Mouse (Mus musculus) adrenal gland, postnatal 25 days (tissue): Measurements from ENCODE around the gene Prkn. TPM values are rescaled to one million over a fixed set of nuclear protein-coding genes. Genes with fewer than 3 reads are reported as not detected.

Source experiments
- DNase-seq: peaks from one replicate; pipeline ENCODE4 v3.0.0; 2021; ENCODE audit warnings: mixed read lengths
- total RNA-seq: library from RNA; stranded (reverse); gene quantifications from 2 replicates; pipeline ENCODE4 v1.2.3, GENCODE M21; 2021

Prkn gene
- total RNA-seq, 1 experiment from 2014 or later = 10.1 TPM

- no peak for DNase-seq
Observed at GRCm38 (mm10) chr17:11995522-11995921, 1155.3 kb downstream of the Prkn start.

GRCm38 (mm10) chr17:11996311-11996710, 1156.1 kb downstream of the Prkn start:
- DNase-seq = no peak

GRCm38 (mm10) chr17:12000285-12000684, 1160.1 kb downstream of the Prkn start:
- no peak for DNase-seq

- DNase-seq = no peak
Observed at GRCm38 (mm10) chr17:12021326-12021725, 1181.1 kb downstream of the Prkn start.

- DNase-seq = no peak
Observed at GRCm38 (mm10) chr17:12029362-12029761, 1189.2 kb downstream of the Prkn start.

- DNase-seq = no peak
Observed at GRCm38 (mm10) chr17:12029921-12030461, 1189.8 kb downstream of the Prkn start.

- DNase-seq = no peak
Observed at GRCm38 (mm10) chr17:12030556-12031160, 1190.5 kb downstream of the Prkn start.

GRCm38 (mm10) chr17:12031203-12031942, 1191.2 kb downstream of the Prkn start:
- DNase-seq = peak; percentile 74

- no peak for DNase-seq
Observed at GRCm38 (mm10) chr17:12032014-12032791, 1192.0 kb downstream of the Prkn start.

GRCm38 (mm10) chr17:12035386-12035785, 1195.2 kb downstream of the Prkn start:
- no peak for DNase-seq

- DNase-seq = peak; percentile 64
Observed at GRCm38 (mm10) chr17:12036205-12036604, 1196.0 kb downstream of the Prkn start.

GRCm38 (mm10) chr17:12037065-12037464, 1196.9 kb downstream of the Prkn start:
- no peak for DNase-seq

- no peak for DNase-seq
Observed at GRCm38 (mm10) chr17:12037574-12037973, 1197.4 kb downstream of the Prkn start.

GRCm38 (mm10) chr17:12038499-12038898, 1198.3 kb downstream of the Prkn start:
- DNase-seq = no peak

GRCm38 (mm10) chr17:12039188-12039587, 1199.0 kb downstream of the Prkn start:
- peak; percentile 88 for DNase-seq

- DNase-seq = no peak
Observed at GRCm38 (mm10) chr17:12039922-12040321, 1199.7 kb downstream of the Prkn start.

- no peak for DNase-seq
Observed at GRCm38 (mm10) chr17:12040546-12040945, 1200.4 kb downstream of the Prkn start.

- no peak for DNase-seq
Observed at GRCm38 (mm10) chr17:12041091-12041655, 1201.0 kb downstream of the Prkn start.

GRCm38 (mm10) chr17:12042561-12043256, 1202.5 kb downstream of the Prkn start:
- DNase-seq = no peak

GRCm38 (mm10) chr17:12044222-12044621, 1204.0 kb downstream of the Prkn start:
- DNase-seq = no peak

- DNase-seq = peak; percentile 48
Observed at GRCm38 (mm10) chr17:12045861-12046273, 1205.7 kb downstream of the Prkn start.

- DNase-seq = no peak
Observed at GRCm38 (mm10) chr17:12047032-12047431, 1206.8 kb downstream of the Prkn start.
